Mouse (Mus musculus): ENCODE measurements around the gene Sel1l3.

The Sel1l3 gene

DNA sequence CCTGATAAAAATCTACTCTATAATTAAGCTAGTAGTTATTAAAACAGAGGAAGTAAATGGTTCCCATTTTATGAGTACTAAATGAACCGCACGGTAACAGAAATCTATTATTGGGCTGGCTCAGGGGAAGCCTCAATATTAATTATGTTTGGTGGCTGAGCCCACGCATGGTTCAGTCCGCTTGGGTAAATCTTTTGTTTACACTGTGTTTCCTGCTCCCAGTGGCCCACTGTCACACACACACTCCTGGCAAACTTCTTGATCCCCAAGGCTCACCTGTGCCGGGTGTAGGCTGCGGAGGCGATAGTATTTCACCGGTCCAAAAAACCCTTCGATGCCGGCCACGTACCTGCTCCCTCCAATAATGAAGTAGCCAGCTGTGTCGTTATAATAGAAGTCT, 39.3 kb downstream of the Sel1l3 start:
- no peak for DNase-seq (ENCODE audit: low read depth, low spot score)

- DNase-seq (ENCODE audit: low read depth, low spot score), result no peak
These were observed 40.8 kb downstream of the Sel1l3 start for GRCm38 (mm10) chr5:53172908-53173307.

- DNase-seq (ENCODE audit: low read depth, low spot score), result no peak
These were observed 41.5 kb downstream of the Sel1l3 start for GRCm38 (mm10) chr5:53172256-53172636.

GRCm38 (mm10) chr5:53171611-53172255, 42.0 kb downstream of the Sel1l3 start:
- DNase-seq (ENCODE audit: low read depth, low spot score), result no peak

- no peak for DNase-seq (ENCODE audit: low read depth, low spot score)
These were observed 46.2 kb downstream of the Sel1l3 start for GRCm38 (mm10) chr5:53167564-53167963.

DNA sequence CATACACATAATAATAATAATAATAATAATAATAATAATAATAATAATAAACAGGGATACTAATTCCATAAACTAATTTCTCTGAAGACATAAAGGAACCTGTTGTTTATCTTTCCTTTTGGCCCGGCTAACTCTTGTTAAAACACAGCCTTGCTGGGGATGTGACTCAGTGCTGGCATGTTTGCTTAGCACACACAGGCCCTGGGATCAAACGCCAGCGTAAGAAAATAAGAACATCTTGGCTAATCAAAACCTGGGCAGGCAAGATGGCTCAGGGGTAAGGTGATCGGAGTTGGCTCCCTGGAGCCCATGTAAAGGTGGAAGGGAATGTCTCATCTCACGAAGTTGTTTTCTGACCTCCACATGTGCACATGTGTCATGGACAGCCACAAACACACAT, 48.1 kb downstream of the Sel1l3 start:
- DNase-seq (ENCODE audit: low read depth, low spot score), result no peak

DNA sequence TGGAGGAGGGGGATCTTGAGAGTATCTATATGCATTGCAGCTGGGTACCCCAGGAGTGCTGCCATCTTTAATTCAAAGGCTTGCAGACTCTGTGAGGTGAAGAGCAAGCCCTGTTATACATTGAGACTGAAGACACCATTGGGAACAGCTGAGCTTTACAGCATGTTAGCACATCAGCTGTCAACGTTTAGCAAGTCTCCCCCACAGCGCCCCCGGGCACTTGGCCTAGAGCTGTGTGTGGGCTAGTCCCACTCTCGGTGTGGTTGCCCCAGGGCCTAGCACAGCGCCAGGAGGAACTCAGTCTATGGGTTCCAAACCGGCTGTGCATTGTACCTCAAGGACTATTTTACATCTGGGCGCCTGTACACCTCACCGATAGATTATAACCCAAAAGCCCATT, 51.3 kb downstream of the Sel1l3 start:
- no peak for DNase-seq (ENCODE audit: low read depth, low spot score)

DNA sequence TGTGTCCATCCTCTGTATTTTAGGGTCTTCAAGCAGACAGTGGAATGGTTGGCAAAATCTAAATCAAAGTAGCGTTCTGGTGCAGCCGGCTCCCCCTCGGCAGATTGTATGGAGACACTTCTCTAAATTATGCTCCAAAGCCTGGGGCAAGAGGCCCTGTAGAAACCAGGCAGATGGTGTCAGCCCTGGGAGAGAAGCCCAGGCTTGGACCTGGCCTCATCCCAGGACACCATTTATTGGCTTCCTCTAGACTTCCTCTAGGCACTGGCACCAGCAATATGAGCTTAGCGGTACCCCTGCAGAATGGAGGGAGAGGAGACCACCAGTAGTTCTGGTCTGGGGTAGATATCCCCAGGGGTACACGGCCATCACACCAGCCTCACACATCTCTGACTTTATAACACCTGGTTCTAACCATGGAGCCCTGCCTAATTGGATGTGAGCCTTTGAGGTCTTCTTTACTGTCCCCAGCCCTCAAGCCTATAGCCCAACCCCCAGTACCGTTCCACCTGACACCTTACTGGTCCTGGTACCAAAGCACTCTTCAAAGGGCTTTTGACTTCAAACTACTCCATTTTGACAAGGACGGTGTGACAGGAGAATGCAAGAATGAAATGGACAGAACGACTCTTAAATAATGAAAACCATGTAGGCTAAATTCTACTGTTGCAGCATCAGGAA, 52.1 kb downstream of the Sel1l3 start:
- DNase-seq (ENCODE audit: low read depth, low spot score), result no peak

DNA sequence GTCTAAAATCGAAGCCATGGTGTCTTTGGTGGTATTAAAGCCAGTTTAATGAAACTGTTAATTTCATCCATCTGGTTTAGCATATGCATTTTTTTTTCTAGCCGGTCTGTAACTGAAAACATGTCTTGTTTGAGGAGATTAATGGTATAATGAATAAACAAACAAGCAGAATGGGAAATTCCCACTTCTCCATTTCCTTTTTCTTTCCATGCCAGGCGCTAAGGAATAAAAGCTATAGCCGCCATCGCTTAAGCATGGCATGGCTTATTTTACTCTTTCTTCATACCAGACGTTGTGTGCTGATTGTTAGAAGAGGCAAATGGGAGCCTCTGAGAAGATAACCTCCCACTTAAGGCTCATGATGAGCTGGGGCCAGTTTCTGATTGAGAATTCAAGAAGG, 53.5 kb downstream of the Sel1l3 start:
- DNase-seq (ENCODE audit: low read depth, low spot score), result no peak

DNA sequence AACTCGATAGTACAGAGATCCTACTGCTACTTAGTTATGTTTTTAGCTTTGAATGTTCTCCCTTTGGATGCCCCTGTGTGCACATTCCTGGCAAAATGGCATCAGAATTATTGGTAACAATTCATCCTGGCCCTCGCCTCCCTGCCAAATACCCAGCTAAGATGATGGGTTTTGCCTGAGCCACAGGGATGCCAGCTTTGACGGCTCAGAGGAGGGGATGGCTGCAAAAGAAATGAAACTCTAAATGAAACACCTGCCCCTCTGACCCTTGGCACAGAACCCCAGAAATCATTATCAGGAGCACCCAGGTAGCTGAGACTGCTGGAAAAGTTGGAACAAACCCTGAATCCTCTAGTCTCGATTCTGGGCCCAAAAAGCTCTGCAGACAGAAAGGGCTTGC, 54.1 kb downstream of the Sel1l3 start:
- no peak for DNase-seq (ENCODE audit: low read depth, low spot score)

DNA sequence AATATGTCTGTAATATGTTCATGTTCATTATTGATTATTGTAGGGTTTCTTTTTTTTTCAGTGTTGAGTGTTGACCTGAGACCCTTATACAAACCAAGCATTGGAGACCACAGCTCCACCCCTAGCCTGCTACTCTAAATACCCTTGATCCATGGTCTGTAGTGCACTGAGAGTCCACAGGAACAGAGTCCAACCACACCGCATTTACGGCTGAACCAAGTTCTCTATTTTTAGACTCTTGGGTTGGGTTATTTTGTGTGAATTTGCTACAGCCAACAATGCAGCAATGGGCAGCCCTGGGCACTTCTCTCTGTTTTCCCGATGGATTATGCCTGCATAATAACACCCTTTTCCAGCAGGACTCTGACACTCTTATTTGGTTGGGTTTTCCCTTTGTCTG, 54.6 kb downstream of the Sel1l3 start:
- no peak for DNase-seq (ENCODE audit: low read depth, low spot score)

DNA sequence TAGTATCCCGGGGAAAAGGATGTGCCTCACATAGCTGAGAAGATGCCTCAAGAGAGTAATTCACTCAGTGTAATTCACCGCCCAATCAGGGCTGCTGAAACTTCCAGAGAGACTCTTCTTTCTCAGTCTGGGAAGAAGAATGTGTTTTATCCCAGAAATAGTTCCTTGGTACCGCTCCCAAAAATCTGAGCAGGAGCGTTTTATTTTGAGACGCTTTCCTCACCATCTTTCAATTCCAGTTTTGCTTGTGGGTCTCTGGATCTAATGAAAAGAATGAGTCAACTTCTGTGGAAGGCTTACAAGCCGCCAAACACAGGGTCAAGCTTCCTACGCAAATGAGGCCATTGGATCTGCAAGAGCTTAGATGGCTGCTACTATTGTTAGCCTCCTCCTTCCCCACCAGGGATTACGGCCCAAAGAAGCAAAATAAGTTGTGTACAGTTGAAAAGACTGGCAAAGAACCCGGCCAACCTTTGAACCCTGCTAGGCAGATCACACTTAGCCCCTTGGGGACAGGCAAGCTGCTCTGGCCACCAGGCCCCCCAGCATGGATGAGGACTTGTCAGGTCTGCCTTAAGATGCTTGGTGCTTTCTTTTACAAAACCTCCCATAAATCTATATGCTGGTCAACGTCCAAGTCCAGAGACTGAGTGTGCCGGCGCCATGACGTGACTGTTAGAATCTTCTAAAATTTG, 57.6 kb downstream of the Sel1l3 start:
- DNase-seq (ENCODE audit: low read depth, low spot score), result no peak

DNA sequence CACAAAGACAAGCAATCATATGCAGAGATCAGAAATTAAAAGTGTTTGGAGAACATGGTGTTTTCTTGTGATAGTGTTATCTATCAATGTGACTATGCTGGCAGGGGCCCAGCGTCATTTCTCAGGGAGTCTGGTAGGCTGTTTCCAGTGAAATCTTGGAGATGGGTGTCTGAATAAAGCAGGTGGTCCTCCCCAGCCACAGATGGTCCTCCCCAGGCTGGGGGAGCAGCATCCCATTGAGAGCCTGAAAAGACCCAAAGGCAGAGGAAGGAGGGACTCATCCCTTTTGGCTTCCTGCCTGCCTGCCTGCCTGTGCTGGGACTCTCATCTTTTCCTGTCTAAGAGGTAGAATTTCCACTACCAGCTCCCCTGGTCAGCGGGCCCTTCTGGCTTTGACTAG, 59.2 kb downstream of the Sel1l3 start:
- DNase-seq (ENCODE audit: low read depth, low spot score), result no peak

GRCm38 (mm10) chr5:53154078-53154477, 59.6 kb downstream of the Sel1l3 start:
- no peak for DNase-seq (ENCODE audit: low read depth, low spot score)

GRCm38 (mm10) chr5:53153144-53153543, 60.6 kb downstream of the Sel1l3 start:
- DNase-seq (ENCODE audit: low read depth, low spot score), result no peak

GRCm38 (mm10) chr5:53151379-53151960, 62.3 kb downstream of the Sel1l3 start:
- no peak for DNase-seq (ENCODE audit: low read depth, low spot score)

GRCm38 (mm10) chr5:53148960-53149685, 64.6 kb downstream of the Sel1l3 start:
- DNase-seq (ENCODE audit: low read depth, low spot score), result no peak

- no peak for DNase-seq (ENCODE audit: low read depth, low spot score)
These were observed 65.4 kb downstream of the Sel1l3 start for GRCm38 (mm10) chr5:53148160-53148923.

DNA sequence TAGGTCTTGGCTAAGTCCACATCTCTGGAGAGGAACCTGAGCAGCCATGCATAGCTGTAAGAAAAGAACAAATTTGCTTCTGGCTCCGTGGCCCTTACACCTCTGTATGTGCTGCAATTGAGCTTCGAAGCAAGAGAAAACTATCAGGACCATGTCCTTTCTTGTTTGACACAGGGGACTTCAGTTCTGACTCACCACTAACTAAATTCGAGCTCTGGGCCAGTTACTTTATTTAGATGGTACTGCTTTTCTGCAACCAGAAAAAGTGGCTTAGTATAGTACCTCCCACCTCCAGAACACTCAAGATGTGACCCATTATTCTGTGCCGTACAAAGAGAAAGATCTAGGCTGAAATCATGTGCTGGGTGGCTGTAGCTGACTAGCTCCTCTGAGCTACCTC, 66.3 kb downstream of the Sel1l3 start:
- no peak for DNase-seq (ENCODE audit: low read depth, low spot score)

DNA sequence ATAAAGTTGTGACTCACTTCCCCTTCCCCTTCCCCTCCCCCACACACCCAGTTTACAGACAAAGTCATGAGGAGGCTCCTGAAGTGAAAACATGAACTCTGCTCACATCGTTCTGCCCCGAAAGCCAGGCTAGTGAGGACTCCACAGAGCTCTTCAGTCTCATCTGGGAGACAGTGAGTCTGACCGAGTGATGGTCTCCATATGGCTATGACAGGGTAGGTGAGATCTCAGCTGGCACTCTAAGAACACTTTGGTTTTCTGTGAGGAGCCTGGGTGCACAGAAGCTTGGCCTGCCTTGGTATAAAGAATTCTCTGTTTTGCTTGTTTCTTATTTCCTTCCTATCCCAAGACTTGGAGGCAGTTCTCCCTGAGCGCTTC, 67.1 kb downstream of the Sel1l3 start:
- no peak for DNase-seq (ENCODE audit: low read depth, low spot score)

GRCm38 (mm10) chr5:53146049-53146683, 67.6 kb downstream of the Sel1l3 start:
- no peak for DNase-seq (ENCODE audit: low read depth, low spot score)

Measured in ES-CJ7 (cell line).